Mouse (Mus musculus) left cerebral cortex, adult 18-20 months (tissue): ENCODE measurements at regions not wholly inside any gene's neighbourhood (a gene's known extent, or its start where the extent isn't known, plus 50 kb on each side); places are given as distances from the start of the nearest gene placed in this dataset.

Source experiments
- DNase-seq, 2 experiments: peaks; one replicate each; pipeline ENCODE4 v3.0.0; 2021 to 2022; ENCODE audit warnings: low spot score in 2 of 2, mixed read lengths in 1 of 2

DNA sequence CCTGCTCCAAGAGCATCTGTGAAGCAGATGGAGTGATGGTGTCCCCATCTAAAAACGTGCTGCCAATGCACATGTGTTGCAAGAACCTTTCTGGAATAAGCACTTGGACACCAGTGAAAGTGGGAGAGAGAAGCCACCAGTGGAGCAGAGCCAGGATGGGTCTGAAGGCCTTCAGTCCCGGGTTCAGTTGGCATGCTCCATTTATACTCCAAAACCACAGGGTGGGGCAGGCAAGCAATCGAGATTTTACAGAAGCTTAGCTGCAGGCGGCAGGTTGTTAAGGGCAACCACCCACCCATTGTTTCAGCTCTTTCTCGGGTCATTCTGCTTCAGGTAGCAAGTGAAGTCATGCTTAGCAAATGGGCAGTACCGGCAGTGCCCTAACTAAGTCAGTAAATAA, 51.8 kb upstream of the Sv2b start:
- no peak for DNase-seq

DNA sequence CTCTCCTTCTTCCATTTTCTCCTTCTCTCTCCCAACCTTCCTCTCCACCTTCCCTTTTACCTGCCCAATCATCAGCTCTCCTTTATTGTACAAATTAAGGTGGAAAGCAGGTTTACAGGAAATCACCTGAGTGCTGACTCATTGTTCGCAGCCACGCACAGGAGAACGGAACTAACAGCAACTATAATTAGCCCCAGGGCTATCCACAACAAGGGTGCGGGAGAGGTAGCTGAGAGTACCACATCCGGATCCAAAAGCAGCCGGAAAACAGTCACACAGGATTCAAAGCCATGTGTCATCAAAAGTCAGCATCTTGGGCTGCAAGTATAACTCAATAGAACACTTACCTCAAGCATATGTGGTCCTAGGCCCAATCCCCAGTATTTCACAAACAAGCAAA, 53.5 kb upstream of the Sv2b start:
- DNase-seq: no peak

DNA sequence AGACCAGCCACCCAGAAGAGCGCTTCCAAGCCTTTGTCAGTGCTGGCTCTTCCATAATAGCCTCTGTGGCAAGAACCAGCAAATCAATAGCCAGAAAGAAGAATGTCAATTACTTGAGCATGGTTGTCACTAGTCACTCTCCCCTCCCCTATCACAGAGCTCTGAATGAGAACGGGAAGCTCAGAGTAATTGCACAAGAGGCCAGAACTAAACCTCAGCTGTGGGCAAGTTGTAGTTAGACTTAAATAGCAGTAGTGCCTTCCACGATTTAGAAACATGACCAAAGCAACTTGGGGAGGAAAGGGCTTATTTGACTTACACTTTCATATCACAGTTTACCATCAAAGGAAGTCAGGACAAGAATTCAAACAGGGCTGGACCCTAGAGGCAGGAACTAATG, 56.4 kb upstream of the Sv2b start:
- DNase-seq: no peak

DNA sequence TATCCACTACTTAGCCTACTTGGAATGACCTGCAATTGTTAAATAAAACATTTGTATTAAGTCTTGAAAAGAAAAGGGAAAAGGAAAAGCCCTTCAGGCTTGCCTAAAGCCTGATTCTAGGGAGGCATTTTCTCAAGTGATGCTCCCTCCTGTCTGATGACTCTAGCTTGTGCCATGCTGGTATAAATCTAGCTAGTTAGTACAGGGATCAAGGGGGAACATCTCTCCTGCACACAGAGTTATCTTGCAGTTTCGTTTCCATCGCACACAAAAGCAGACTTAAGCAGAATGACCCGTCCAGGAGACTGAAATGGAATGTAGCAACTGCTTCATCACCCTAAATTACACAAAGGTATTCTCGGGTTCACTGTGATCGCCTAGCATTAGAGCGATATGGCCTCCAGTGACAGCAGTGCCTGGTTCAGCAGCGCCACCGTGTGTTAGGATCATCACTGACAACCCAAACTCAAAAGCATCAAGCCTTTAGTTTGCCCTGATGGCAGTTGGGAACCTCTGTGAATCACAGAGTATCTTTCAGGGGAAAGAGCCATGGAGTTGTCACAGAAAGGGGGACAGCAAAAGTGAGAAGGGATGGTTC, 57.3 kb upstream of the Sv2b start:
- peak; percentile 89 to 91 for DNase-seq

DNA sequence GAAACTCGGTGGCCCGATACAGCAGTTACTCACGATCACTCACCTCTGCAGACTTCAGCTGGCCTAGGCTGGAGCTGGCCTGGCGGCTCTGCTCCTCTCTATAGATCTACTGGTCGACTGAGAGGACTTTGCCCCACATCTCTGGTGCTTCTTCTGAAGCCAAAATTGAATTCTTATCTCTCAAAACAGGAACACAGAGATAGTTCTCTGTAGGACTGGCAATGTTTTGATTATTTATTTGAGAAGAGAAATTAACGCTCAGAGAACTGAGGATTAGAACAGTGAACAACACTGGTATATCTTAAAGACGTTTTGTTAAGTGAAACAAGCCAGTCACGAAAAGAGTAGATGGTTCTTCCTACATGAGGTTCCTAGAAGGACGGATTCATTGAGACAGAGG, 59.3 kb upstream of the Sv2b start:
- DNase-seq: no peak

DNA sequence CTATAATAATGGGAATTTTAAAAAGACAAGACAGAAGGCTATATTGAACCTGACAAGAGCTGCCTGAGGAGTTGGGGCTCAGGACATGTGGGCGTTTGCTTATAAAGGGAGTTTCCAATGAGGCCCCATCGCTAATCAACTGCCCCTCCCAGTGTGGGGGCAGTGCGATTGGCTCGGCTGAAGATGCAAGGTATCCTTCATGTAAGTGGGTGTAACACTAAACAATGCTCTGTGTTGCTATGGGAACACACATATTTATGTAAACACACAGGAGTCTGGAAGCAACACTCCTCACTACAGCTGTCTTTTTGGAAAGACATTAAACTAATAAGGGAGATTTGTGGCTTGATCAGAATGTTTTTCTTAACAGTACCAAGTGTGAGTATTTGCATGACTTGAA, 60.3 kb upstream of the Sv2b start:
- no peak for DNase-seq

DNA sequence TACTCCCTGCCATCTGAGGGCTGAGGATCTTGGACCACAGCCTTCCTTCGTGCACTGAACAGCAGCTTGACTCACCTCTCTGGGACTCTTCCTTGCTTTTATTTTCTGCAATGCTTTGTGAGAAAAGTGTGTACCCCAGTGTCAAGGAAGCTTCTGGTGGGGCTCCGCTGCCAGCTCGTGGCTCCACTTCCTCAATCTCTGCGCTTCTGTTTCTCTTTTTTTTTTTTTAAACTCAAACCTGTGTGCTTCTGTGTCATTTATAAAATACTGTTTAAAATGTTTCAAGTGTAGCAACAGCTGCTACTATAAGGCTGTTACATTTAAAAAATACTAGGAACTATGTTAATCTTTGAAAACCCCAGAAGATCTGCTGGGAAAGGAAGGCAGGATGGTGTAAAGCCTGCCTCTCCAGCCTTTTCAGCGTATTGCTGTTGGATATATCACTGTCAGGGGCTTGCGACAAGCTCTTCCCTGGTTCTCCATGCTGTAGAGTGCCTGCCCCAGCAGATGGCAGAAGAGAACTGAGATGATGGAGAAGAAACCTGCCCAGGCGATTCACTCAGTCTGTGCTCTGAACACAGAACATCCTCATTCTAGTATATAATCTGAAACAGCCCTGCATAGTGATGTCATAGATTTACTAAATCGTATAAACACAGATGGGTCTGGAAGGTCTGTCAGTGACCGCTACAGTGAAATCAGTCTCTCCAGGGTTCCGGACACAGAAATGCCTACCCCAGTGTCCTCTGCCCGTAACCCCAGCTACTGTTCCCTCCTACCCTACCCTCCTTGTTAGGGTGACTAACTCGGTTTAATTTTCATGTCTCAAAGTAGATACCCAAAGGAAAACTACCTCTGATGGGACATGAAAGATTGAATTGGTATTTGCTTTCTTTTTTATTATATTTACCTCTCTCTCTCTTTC, 61.8 kb upstream of the Sv2b start:
- peak; percentile 87 to 89 for DNase-seq

DNA sequence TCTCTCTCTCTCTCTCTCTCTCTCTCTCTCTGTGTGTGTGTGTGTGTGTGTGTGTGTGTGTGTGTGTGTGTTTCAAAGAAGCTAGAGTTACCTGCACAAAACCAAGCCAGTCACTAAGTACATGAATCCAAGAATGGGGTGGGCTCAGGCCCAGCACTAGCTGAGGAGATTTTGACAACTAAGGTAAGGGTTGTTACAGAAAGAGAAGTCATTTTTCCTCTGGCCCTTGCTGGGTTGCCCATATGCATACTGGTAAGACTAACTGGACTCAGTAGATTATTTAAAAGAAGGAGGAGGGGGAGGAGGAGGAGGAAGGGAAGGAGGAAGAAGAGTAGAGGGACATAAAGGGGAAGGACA, 62.4 kb upstream of the Sv2b start:
- DNase-seq: no peak

DNA sequence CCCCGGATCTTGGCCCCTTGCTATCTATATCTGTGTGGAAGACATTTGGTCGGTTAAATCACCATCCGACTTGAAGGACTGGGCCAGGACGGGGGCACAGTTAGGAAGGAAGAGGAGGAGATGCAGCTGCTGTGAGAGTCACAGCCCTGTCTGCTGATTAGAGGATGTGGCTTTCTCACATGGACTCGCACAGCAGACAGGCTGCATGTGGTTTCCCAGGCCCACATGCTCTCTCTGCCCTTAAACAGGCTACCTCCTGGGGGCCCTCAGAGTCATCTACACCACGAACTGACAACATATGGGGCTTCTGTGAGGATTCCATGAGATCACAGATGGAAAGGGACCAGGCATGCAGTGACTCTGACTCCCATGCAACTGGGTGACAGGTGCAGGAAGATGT, 62.9 kb upstream of the Sv2b start:
- DNase-seq: no peak

DNA sequence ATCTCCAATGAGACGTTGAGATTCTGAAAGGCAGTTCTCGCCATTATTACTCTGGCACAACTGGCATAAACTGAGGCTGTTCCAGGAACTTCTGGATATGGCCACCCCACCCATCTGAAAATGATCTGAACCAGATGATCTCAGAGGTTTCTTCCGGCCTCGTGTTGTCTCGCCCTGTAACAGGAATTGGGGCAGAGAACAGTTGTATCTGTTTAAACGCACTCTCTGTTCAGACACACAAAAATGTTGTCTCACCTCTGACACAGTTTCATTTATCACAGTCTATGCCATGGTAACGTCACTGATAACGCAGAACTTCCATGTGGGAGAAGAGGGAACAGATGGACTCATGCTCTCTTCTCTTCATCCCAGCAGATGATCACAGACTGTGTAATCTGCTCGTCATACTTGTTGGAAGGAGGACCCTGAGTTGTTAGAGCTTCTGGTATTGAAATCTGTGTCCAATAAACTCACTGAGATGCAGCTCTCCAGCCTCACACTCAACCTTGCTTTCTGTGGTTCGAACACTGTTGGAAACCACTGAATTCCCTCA, 63.9 kb upstream of the Sv2b start:
- no peak for DNase-seq

DNA sequence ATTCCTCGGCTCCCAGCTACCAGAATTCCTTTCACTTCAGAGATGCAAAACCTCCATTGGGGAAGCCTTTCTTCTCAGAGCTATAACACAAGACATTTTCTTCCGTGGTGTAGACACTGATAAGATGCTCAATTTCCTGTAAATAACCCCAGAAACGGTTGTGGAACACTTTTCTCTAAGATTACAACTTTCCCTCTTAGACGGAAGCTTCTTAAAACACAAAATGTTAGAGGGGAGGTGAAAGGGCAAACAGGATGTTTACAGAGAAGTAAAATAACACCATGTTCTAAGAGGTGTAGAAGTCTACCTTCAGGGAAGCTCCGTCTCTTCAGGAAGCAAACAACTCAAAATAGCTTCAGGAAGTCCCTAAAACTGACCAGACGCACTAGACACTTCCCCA, 65.4 kb upstream of the Sv2b start:
- DNase-seq: no peak

DNA sequence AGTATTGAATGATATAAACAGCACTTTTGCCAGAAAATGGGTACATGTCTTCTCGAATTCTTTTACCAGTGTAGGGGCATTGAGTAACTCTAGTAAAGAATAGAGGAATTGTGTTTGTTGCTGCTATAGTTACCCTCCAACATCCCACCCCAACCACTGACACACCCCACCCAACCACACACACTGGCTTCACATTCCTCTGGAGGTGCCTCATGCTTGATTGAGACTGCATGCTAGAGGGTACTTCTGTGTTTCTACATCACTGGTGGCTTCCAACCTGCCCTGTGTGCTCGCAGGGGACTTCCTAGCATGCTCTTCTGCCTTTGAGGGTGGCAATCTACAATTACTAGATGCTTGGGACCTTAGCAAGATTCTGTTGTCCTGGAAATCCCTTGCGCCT, 70.5 kb upstream of the Sv2b start:
- no peak for DNase-seq

DNA sequence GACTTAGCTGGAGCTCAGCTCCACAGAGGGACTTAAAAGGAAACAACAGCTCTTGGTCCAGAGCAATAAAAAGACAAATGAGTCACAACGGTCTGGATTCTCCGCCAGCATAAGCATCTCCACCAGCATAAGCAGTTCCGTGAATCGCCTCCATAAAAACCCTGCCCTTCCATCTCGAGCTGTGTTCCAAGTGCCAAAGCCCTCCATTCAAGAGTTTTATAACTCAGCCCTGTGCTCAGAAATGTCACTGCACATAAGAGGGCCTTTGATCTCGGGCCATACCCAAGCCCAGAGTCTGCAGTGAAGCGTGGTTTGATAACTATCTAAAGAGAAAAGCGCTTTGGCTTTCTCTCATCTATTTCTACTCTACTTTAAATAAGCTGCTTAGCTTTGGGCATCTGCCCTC, 70.8 kb upstream of the Akap13 start:
- peak in 1 of 2 experiments; percentile 32 for DNase-seq

DNA sequence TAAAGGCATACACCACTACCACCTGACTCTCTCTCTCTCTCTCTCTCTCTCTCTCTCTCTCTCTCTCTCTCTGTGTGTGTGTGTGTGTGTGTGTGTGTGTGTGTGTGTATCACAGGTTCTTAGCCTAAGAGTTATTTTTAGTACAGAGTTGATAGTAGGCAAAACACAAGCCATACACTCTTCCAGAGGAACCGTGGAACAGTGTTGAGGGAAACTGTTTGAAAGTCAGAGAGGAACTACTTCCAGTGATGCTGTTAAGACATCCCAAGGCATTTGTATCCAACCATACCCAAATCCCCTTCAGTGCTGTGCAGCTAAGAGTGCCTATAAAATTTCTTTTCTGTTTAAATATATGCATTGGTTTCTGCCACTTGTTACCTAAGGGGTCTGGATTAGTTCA, 68.3 kb upstream of the Akap13 start:
- no peak for DNase-seq

DNA sequence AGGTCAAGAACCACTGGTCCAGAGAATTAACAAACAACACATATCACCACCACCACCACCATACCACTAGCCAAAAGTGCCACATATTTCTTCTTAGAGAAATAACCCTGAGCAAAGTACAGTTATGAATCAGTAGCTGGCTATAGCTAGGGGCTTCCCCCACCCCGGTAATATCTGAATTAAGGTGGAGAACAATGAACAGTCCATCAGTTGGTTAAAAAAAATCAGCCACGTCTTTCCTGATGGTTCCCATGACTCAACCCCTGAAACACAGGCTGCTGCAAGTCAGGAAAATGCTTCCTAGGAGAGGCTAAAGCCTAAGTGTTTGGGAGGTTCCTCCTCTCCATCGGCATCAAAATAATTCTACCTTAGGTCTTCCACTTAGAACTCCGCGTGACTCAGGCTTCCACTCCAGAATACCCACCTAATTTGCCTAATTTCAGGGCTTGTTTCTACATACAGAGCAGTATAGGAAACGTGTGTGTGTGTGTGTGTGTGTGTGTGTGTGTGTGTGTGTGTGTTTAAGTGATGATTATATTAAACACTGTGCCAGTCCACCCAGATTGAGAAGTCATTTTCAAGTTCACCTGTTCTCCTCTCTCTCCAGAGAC, 67.4 kb upstream of the Akap13 start:
- DNase-seq: no peak

DNA sequence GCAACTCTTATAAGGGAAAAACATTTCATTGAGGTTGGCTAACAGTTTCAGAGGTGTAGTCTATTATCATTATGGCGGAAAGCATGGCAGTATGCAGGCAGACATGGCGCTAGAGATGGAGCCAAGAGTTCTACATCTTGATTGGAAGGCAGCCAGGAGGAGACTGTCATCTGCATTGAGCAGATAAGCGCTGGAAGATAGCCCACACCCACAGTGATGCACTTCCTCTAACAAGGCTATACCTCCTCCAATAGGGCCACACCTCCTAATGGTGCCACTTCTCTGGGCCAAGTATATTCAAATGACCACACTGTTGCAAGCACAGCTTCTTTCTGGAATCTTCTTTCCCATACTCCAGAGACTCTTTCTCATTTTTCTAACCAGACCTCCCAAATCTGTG, 65.2 kb upstream of the Akap13 start:
- no peak for DNase-seq

DNA sequence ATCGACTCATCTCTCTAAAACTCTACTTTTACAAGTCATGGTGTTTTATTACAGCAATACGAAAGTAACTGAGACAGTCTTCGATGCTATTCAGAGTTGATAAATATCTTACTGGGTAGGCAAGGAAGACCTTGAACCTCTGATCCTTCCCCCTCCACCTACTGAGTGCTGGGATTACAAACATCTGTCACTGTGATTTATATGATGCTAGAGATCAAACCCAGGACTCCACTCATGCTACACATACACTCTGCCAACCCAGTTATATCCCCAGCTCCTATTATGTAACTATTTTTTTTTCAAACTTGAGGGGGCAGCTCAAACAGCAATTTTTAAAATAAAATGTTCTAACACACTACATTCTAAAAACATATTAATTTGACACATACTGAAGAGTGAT, 62.6 kb upstream of the Akap13 start:
- DNase-seq: no peak

DNA sequence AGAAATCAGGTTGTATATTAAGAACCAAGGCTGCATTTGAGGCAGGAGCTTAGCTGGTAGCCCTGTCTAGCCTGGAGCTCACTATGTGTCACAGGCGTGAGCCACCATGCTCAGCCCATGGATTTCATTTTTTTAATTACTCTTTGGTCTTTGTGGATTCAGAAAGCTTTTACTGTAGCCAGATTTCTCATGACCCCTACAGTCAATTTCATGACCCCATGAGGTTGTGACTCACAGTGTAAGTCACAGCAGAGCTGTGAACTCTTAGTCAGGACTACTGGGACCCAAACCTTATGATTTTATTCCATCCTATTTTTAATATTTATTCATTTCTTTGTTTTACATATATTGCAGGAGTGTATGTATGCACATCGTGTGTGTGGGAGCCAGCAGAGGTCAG, 61.9 kb upstream of the Akap13 start:
- no peak for DNase-seq

DNA sequence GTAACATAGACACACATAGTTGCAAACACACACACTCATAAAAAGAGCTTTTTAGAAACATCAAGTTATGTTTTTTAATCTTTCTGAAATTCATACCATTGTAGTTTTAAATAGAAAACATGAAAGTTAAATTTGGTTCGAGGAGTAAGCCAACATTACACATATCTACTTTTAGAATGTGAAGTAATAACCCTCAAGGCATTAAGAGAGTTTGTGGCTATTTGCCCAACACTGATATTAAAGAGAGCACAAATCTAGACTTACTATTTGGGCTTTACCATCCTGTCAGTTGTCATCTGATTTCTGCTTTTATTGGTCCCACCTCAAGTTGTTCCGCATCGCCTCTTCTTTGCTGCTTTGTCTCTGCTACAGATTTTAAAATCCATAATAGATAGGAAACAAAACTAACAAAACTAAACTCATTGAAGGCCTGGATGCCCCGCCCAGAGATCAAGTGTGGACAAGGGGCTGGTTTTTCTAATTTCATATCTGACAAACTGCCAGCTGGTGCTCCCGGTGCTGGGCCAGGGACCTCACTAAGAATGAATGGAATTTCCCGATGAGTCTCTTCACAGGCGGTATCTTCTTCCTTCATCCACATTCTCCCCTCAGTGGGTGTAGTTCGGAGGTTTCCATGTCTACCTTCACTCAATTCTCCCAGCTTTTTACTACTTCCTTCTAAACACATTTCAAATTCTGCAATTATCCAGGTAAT, 60.3 kb upstream of the Akap13 start:
- no peak for DNase-seq

DNA sequence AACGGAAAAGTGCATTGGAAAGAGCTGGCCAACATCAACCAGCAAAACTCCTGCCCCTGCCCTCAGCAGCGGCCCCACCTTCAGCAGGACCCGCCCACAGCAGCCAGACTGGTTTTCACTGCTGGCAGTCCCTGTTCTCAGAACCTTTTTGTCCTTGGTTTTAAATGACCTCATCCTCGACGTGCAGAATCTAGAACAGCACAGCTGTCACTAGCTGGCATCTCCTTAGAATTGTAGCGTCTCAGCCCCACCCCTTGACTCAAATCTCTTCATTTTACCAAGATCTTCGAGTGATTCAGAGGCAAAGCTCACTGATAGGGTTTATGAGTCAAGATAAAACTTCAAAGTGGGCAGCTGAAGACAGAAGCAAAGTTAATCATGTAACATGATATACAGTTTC, 57.8 kb upstream of the Akap13 start:
- peak; percentile 6 to 14 for DNase-seq

DNA sequence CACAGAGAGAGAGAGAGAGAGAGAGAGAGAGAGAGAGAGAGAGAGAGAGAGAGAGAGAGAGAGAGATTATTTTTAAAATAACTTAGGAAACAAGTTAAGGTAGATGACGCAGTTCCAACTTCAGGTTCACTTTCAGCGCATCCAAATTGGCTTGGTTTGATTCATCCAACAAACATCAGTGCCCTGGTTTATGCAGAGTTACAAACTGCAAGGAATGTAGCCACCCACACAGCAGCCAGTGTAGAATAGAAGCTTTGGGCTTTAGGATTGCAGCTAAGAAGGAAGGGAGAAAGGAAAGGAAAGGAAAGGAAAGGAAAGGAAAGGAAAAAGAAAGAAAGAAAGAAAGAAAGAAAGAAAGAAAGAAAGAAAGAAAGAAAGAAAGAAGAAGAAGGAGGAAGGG, 56.9 kb upstream of the Akap13 start:
- peak in 1 of 2 experiments; percentile 18 for DNase-seq
